Mouse (Mus musculus) lung, postnatal 36 days (tissue): ENCODE results near the gene Alox12.

Experiments
- DNase-seq: peaks from one replicate; pipeline ENCODE4 v3.0.0; 2022; ENCODE audit warnings: mixed read lengths

Gene Alox12

GRCm38 (mm10) chr11:70220731-70221602 is 34.2 kb downstream of the Alox12 start, which contains the start of gene Slc16a13:
TSS of gene Slc16a13 (minus strand) at chr11:70221064.
- DNase-seq = peak; percentile 99

GRCm38 (mm10) chr11:70220323-70220722 is 34.8 kb downstream of the Alox12 start:
- DNase-seq = no peak

GRCm38 (mm10) chr11:70219873-70220272 is 35.3 kb downstream of the Alox12 start:
- DNase-seq = no peak

- no peak for DNase-seq
Observed at GRCm38 (mm10) chr11:70218741-70219470, 36.2 kb downstream of the Alox12 start.

- no peak for DNase-seq
Observed at GRCm38 (mm10) chr11:70218039-70218438, 37.1 kb downstream of the Alox12 start.

- no peak for DNase-seq
Observed at GRCm38 (mm10) chr11:70216103-70216502, 39.0 kb downstream of the Alox12 start.

- DNase-seq = no peak
Observed at GRCm38 (mm10) chr11:70215301-70215700, 39.9 kb downstream of the Alox12 start.

- no peak for DNase-seq
Observed at GRCm38 (mm10) chr11:70214856-70215209, 40.3 kb downstream of the Alox12 start.

- DNase-seq = no peak
Observed at GRCm38 (mm10) chr11:70214191-70214855, 40.8 kb downstream of the Alox12 start.

- DNase-seq = no peak
Observed at GRCm38 (mm10) chr11:70213736-70214135, 41.4 kb downstream of the Alox12 start.

GRCm38 (mm10) chr11:70212896-70213295 is 42.3 kb downstream of the Alox12 start:
- DNase-seq = peak; percentile 90

- peak; percentile 61 for DNase-seq
Observed at GRCm38 (mm10) chr11:70212423-70212822, 42.7 kb downstream of the Alox12 start, which contains the start of gene Slc16a11. TSS of gene Slc16a11 (plus strand) at chr11:70212752.

- DNase-seq = peak; percentile 80
Observed at GRCm38 (mm10) chr11:70211972-70212371, 43.2 kb downstream of the Alox12 start.

- no peak for DNase-seq
Observed at GRCm38 (mm10) chr11:70210681-70211080, 44.5 kb downstream of the Alox12 start.

- DNase-seq = no peak
Observed at GRCm38 (mm10) chr11:70208778-70209388, 46.3 kb downstream of the Alox12 start.

- no peak for DNase-seq
Observed at GRCm38 (mm10) chr11:70207283-70207682, 47.9 kb downstream of the Alox12 start.

GRCm38 (mm10) chr11:70206801-70207200 is 48.4 kb downstream of the Alox12 start:
- no peak for DNase-seq

GRCm38 (mm10) chr11:70201691-70202090 is 53.5 kb downstream of the Alox12 start:
- DNase-seq = peak; percentile 93

- peak; percentile 66 for DNase-seq
Observed at GRCm38 (mm10) chr11:70200036-70200608, 55.0 kb downstream of the Alox12 start.

- peak; percentile 53 for DNase-seq
Observed at GRCm38 (mm10) chr11:70199107-70199506, 56.0 kb downstream of the Alox12 start.

GRCm38 (mm10) chr11:70198332-70198731 is 56.8 kb downstream of the Alox12 start:
- peak; percentile 71 for DNase-seq
